Mouse (Mus musculus) stomach, postnatal 0 days (tissue): Measurements from ENCODE around the gene Grin2c.

ENCODE experiments used
- CTCF ChIP-seq: IDR thresholded peaks from 2 replicates; pipeline ENCODE4 v1.5.1; 2016; ENCODE audit warnings: antibody characterized with exemption, low read depth, mild to moderate bottlenecking, moderate library complexity
- EP300 ChIP-seq: optimal IDR thresholded peaks from 2 replicates; pipeline ENCODE3; 2016; ENCODE audit warnings: antibody characterized with exemption

- TF ChIP-seq CTCF = no peak
- no peak for TF ChIP-seq EP300
Measured at GRCm38 (mm10) chr11:115215123-115215522, 51.9 kb downstream of the Grin2c start.
